Mouse (Mus musculus) erythroblast, adult 5-6 weeks (primary cell): ENCODE data around the gene Zfp987. TPM values are rescaled to one million over a fixed set of nuclear protein-coding genes. Genes with fewer than 3 reads are reported as not detected.
"Not testable (repeated sequence)": the region's sequence is repeated elsewhere in the genome, so short reads cannot be mapped to it uniquely, and the experiment has no call there.

ENCODE experiments used
- ATAC-seq: replicated peaks from 2 replicates; pipeline ENCODE4 v1.8.0; 2016; ENCODE audit warnings: moderate number of reproducible peaks, mild to moderate bottlenecking, moderate TSS enrichment, inconsistent platforms; ENCODE audit not compliant: poor library complexity, low FRiP score, severe bottlenecking
- total RNA-seq, 2 experiments: library from RNA; stranded (forward) in 1 of 2; stranded (reverse) in 1 of 2; fragments of 150-400 nt in 1 of 2; fragments of 200-764, 138-1000 nt in 1 of 2; gene quantifications; 2 replicates each; pipeline versions ENCODE4 v1.2.3 to v1.2.4; 2015 to 2017; ENCODE audit warnings: low replicate concordance in 2 of 2

Zfp987 gene
- not detected in 2 replicates for total RNA-seq (2015; ENCODE audit: low replicate concordance)
- total RNA-seq (2017; ENCODE audit: low replicate concordance), result 0.28 TPM in 1 of 2 replicates, not detected in the other

GRCm38 (mm10) chr4:146096998-146097397 lies at the start of gene Zfp987:
Gene Zfp987, plus strand, starts transcription at chr4:146097298.
- ATAC-seq, result not testable (repeated sequence)

DNA sequence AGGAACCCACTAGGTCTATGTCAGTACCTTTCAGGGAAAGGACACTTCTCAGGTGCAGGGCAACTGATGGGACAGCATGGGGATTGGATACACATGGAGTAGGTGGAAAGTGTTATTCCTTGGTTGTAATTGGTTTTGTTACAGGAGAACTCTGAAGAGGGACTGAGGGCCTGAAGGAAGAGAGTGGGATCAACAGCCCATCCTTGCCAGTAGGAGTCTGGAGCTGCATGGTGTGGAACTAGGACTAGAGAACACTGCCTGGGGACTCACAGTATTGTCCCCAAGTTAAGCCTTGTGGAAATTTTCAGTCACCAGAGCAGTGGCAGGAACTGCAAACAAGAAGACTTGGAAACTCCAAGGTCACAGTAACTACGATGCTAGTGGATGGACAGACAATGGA lies 44.6 kb upstream of the Zfp987 start:
- ATAC-seq, result not testable (repeated sequence)

DNA sequence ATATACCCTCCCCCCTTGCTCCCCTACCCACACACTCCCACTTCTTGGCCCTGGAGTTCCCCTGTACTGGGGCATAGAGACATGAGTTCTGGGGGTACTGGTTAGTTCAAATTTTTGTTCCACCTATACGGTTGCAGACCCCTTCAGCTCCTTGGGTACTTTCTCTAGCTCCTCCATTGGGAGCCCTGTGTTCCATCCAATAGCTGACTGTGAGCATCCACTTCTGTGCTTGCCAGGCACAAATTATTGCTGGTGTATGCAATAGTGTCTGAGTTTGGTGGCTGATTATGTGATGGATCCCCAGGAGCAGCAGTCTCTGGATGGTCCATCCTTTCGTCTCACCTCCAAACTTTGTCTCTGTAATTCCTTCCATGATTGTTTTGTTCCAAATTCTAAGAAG lies 43.7 kb upstream of the Zfp987 start:
- not testable (repeated sequence) for ATAC-seq

GRCm38 (mm10) chr4:146055335-146055734 lies 41.8 kb upstream of the Zfp987 start:
- ATAC-seq, result no peak

DNA sequence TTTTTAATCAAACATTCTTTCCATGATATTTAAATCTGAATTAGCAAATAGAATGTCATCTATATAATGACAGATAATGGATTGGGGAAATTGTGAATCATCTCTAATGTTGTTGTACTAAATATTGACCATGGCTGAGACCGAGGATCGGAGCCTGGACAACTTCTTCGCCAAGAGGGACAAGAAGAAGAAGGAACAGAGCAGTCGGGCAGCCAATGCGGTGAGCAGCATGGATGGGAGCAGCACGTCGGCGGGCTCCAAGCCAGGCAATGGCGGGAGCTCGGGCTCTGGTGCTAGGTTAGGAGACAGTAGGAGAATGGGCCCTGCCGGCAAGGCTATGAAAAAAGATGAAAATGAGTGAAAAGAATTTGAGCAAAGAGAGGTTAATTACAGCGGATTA lies 38.5 kb upstream of the Zfp987 start:
- ATAC-seq, result not testable (repeated sequence)

DNA sequence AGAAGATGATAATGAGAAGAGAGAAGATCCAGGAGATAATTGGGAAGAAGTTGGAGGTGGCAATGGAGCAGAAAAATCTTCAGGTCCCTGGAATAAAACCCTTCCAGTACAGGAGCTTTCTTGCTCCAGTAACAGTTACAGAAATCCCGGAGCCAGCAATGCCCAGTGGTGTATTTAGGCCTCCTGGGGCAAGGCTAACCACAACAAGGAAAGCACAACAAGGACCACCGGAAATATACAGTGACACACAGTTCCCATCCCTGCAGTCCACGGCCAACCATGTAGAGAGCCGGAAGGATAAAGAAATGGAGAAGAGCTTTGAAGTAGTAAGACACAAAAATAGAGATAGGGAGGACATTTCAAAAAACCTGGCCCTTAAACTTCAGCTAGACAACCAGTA lies 38.0 kb upstream of the Zfp987 start:
- ATAC-seq, result not testable (repeated sequence)

- ATAC-seq, result not testable (repeated sequence)
Observed at GRCm38 (mm10) chr4:146059974-146060693, 37.0 kb upstream of the Zfp987 start.

DNA sequence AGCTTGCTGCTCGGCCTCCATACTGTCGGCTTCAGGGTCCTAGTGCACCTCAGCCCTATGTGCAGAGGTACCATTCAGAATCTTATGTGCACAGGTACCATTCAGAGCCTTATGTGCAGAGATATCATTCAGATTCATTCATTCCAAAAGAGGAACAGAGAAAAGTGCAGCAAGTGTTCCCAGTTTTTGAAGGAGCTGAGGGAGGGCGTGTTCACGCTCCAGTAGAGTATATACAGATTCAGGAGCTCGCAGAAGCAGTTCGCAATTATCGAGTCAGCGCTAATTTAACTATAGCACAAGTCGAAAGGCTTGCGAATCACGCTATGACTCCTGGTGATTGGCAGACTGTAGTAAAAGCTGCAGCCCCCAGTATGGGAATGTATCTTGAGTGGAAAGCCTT lies 36.0 kb upstream of the Zfp987 start:
- not testable (repeated sequence) for ATAC-seq

GRCm38 (mm10) chr4:146062021-146062420 lies 35.1 kb upstream of the Zfp987 start:
- ATAC-seq, result not testable (repeated sequence)

DNA sequence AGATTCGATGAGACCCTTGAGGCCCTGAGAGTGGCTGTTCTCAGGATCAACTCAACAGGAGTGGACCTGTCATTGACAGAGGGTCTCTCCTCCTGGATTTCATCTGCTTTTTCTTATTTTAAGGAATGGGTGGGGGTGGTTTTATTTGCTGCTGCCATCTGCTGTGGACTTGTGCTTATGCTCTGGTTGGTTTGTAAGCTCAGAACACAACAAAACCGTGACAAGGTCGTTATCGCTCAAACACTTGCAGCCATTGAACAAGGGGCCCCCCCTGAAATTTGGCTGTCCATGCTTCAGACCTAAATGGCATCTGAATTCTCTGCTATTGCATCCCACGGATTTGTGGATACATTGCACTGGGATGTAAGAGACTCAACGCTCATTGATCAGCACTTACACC lies 34.1 kb upstream of the Zfp987 start:
- not testable (repeated sequence) for ATAC-seq

DNA sequence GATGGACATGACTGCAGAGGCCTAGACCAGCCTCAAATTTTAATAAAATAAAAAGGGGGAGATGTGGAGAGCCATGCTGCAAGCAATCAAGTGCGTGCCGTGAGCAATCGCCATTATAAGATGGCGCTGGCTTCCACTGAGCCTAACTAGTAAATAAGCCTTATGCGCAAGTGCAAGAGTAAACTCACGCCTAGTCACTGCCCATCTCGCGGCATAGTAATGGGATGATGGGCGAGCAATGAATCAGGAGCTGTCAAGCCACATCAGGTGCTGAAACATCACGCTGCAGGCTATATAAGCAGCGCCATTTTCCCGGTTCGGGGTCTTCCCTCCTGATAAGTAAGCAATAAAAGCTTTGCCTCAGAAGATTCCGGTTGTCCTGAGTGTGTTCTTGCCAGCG lies 33.5 kb upstream of the Zfp987 start:
- not testable (repeated sequence) for ATAC-seq

- ATAC-seq, result not testable (repeated sequence)
Observed at GRCm38 (mm10) chr4:146064807-146065206, 32.3 kb upstream of the Zfp987 start.

DNA sequence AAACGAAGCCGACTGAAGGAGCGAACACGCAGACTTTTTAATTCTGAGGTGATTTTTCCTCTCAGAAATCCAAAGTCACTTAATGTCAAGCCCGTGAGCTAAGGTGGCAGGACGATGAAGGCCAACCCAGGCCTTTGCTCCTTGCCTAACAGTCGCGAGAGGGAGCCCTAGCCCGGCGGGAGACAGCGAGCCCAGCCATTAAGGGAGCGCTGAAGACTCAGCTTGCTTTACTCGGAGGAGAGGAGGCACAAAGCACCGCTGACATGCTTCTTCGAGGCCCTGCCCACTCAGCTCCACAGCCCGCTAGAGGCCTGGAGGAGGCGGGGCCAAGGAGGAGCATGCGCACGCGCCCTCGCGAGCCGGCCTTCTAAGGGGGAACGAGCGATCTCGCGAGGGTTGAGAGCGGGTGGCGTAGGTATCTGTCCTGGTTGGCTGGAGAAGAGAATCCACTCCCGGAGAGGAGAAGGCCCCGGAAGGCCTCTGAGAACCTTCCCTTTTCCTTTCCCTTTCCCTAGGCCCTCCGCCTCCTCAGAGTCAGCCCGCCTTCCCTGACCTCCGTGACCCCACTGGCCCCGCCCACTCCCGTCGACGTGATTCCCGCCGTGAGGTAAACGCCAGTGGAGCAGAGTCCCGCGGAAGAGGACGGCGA lies 30.0 kb upstream of the Zfp987 start:
- ATAC-seq, result not testable (repeated sequence)

DNA sequence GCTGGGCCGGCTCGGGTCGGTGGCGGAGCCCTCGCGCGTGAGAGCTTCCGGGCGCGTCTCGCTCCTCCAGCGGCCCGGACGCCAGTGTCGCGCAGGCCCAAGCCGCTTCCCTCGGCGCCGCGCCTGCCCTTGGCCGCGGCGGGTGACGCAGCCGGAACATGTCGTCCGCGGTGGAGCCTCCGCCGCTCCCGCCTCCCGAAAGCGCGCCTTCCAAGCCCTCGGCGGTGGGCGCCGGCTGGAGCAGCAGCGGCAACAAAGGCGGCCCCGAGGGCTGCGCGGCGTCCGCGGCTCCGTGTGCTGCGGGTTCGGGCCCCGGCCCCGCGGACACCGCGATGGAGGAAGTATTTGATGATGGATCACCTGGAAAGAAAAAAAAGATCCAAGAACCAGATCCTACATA lies 29.5 kb upstream of the Zfp987 start:
- ATAC-seq, result not testable (repeated sequence)

DNA sequence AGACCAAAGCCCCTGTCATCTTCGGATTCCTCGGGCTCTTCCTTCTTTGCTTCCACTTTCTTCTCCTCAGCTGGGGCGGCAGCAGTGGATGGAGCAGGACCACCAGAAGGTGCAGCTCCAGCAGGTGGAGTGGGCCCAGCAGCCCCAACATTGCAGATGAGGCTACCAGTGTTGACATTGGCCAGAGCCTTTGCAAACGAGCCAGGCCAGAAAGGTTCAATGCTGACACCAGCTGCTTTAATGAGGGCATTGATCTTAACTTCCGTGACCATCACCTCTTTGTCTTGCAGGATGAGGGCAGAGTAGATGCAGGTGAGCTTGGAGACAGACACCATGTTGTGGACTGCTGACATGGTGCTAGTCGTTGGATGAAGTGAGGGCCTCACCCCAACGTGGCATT lies 23.8 kb upstream of the Zfp987 start:
- ATAC-seq, result not testable (repeated sequence)

- ATAC-seq, result not testable (repeated sequence)
Observed at GRCm38 (mm10) chr4:146101448-146101847, 4.3 kb downstream of the Zfp987 start.

DNA sequence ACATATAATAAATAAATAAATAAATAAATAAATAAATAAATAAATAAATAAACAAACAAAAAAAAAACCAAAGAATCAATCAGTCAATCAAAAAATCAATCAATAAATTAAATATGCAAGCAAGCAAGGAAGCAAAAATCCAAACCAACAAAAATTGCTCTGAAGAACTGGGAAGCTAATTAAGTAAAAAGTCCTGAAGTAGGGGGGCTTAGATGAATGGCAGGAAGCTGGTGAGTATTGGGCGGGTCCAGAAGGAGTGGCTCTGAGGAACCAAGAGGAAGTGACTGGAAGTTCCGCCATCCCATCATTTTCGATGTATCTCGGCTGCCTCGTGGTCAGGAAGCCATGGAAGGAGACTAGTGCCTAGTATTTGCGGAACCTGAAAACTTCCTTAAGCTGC lies 59.4 kb downstream of the Zfp987 start, which contains the start of gene Zfp600:
TSS of gene Zfp600 (plus strand) at position 301 of the 400 bp plus-strand sequence.
- not testable (repeated sequence) for ATAC-seq

- ATAC-seq, result not testable (repeated sequence)
Observed at GRCm38 (mm10) chr4:146162893-146163292, 65.8 kb downstream of the Zfp987 start.

DNA sequence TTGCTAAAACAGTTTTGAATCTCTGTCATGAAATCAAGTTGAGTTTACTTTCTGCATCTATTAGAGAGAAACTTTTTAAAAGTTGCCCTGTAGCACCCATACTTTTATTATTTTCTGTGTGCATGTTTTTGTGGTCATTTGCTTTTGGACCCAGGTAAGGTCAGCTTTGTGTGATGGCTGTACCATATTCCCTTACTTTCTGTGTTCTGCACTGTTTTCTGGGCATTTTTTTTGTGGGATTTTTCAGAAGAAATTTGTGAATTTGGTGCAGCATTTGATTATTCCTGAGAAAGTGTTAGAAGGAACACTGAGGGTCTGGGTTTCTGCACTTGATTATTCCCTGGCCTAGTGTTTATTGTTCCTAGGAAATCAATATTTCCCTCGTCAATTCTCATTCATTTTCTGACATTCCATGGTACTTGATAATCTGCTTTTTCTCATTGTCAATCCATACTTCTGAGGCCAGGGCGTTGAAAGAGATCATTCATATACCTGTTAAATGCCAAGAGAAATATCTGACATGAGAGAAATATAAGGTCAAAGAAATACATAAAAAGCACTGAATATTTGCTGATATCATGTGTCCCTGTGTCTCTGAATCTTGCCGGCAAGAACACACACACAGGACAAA lies 70.2 kb downstream of the Zfp987 start:
- ATAC-seq, result not testable (repeated sequence)

- not testable (repeated sequence) for ATAC-seq
Observed at GRCm38 (mm10) chr4:146167879-146168532, 70.9 kb downstream of the Zfp987 start.
